Mouse (Mus musculus) heart, embryonic 13.5 days (tissue): ENCODE measurements around the gene Vwa7. TPM values are rescaled to one million over a fixed set of nuclear protein-coding genes. Genes with fewer than 3 reads are reported as not detected.
"Not testable (repeated sequence)": the region's sequence is repeated elsewhere in the genome, so short reads cannot be mapped to it uniquely, and the experiment has no call there.

Source experiments
- ATAC-seq: fragments of 200-750 bp; cut with Nextera tagmentation; 2 replicates; pipeline ENCODE4 v1.8.0; 2017; ENCODE audit warnings: moderate TSS enrichment; ENCODE audit not compliant: insufficient number of reproducible peaks, low FRiP score, low TSS enrichment; ENCODE audit errors: extremely low read depth
- H3K27ac ChIP-seq: fragments of 300-500 bp; sonication (generic); replicated peaks from 2 replicates; pipeline ENCODE4 v1.5.1; 2015; ENCODE audit warnings: moderate library complexity, mild to moderate bottlenecking, inconsistent platforms
- H3K27me3 ChIP-seq: fragments of 300-500 bp; sonication (generic); replicated peaks from 2 replicates; pipeline ENCODE4 v1.6.1; 2015; ENCODE audit warnings: mild to moderate bottlenecking, inconsistent platforms
- H3K36me3 ChIP-seq: fragments of 300-500 bp; sonication (generic); 2 replicates; pipeline ENCODE4 v1.6.1; 2015; ENCODE audit warnings: mild to moderate bottlenecking, inconsistent platforms
- H3K4me1 ChIP-seq: fragments of 300-500 bp; sonication (generic); 2 replicates; pipeline ENCODE4 v1.6.1; 2015; ENCODE audit warnings: inconsistent platforms
- H3K4me2 ChIP-seq: fragments of 300-500 bp; sonication (generic); 2 replicates; pipeline ENCODE4 v1.6.1; 2015; ENCODE audit warnings: inconsistent platforms, mild to moderate bottlenecking, moderate library complexity
- H3K4me3 ChIP-seq: fragments of 300-500 bp; sonication (generic); 2 replicates; pipeline ENCODE4 v1.5.1; 2015; ENCODE audit warnings: moderate library complexity, mild to moderate bottlenecking, inconsistent platforms
- H3K9ac ChIP-seq: fragments of 300-500 bp; sonication (generic); 2 replicates; pipeline ENCODE4 v1.6.1; 2015; ENCODE audit warnings: inconsistent platforms, mild to moderate bottlenecking, moderate library complexity
- H3K9me3 ChIP-seq: fragments of 300-500 bp; sonication (generic); 2 replicates; pipeline ENCODE4 v1.6.1; 2016; ENCODE audit warnings: inconsistent platforms
- WGBS: fragments of 180-500 bp; shearing (Covaris S2); methylation state at CpG from one replicate; pipeline ENCODE4 v1.1.7; 2015; ENCODE audit warnings: mixed read lengths; 5-methylcytosine and 5-hydroxymethylcytosine counted together
- polyA plus RNA-seq: library from polyadenylated mRNA; unstranded; fragments of >200 nt; fragmentation: Nextera tagmentation; extraction: Ambion mirVana; gene quantifications from 2 replicates; pipeline ENCODE4 v1.2.1, GENCODE M21; 2015

The Vwa7 gene
- 0.45 and 0.52 TPM in 2 replicates for polyA plus RNA-seq

GRCm38 (mm10) chr17:35016376-35016775 is at the start of gene Vwa7:
Gene Vwa7, plus strand, starts transcription at chr17:35016579.
- Histone ChIP-seq H3K4me1 (peaks cover 24% of the 10 kb centered on the region), H3K9ac (peak within 1 kb of the TSS; percentile 64), H3K4me2 (no peak within 1 kb of the TSS), H3K27me3 (peaks cover 4% of the 10 kb centered on the region; the same call in 1 of the 2 replicates), H3K27ac (peak within 1 kb of the TSS; percentile 41; the same call in 1 of the 2 replicates), H3K9me3 (no peaks in the 10 kb centered on the region), H3K4me3 (no peak within 1 kb of the TSS), H3K36me3 (peaks cover 50% of the 10 kb centered on the region)
- ATAC-seq = no peak
- 42% methylated on average over 12 of the region's 12 CpGs for WGBS

DNA sequence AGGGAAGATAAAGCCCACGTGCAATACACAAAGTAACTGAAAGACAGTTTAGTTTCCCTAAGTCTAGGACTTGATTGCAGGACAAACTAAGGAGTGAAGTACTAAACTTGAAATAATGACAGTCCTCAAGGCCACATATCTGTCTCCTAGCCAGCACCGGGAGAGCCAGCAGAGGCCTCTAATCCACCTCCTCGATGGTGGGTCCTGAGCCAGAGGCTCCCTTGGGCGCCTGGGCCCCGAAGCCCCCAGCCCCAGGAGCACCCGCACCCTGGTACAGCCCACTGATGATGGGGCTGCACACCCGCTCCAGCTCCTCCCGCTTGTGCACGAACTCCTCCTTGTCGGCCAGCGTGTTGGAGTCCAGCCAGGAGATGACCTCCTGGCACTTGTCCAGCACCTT is 46.6 kb upstream of the Vwa7 start, which contains the start of gene Gm20481:
Gene Gm20481, plus strand, starts transcription at position 91 of the 400 bp plus-strand sequence.
- H3K27me3 ChIP-seq = peaks cover 41% of the 10 kb centered on the region
- H3K4me3 ChIP-seq, H3K36me3 ChIP-seq, H3K9ac ChIP-seq, ATAC-seq, H3K27ac ChIP-seq, H3K9me3 ChIP-seq, H3K4me2 ChIP-seq: not testable (repeated sequence)
- 55% methylated on average over 7 of the region's 11 CpGs for WGBS
- peaks cover 19% of the 10 kb centered on the region for H3K4me1 ChIP-seq

DNA sequence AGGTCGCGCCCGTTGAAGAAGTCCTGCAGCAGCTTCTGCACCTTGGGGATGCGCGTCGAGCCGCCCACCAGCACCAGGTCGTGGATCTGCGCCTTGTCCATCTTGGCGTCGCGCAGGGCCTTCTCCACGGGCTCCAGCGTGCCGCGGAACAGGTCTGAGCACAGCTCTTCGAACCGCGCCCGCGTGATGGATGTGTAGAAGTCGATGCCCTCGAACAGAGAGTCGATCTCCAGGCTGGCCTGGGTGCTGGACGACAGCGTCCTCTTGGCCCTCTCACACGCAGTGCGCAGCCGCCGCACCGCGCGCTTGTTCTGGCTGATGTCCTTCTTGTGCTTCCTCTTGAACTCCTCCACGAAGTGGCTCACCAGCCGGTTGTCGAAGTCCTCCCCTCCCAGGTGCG is 45.5 kb upstream of the Vwa7 start:
- ATAC-seq, H3K4me3 ChIP-seq, H3K27ac ChIP-seq, H3K4me2 ChIP-seq, H3K9ac ChIP-seq, H3K9me3 ChIP-seq, H3K36me3 ChIP-seq: not testable (repeated sequence)
- Histone ChIP-seq H3K27me3 (peaks cover 35% of the 10 kb centered on the region), H3K4me1 (peaks cover 14% of the 10 kb centered on the region)
- whole genome bisulfite sequencing = 37% methylated on average over 26 of the region's 37 CpGs

DNA sequence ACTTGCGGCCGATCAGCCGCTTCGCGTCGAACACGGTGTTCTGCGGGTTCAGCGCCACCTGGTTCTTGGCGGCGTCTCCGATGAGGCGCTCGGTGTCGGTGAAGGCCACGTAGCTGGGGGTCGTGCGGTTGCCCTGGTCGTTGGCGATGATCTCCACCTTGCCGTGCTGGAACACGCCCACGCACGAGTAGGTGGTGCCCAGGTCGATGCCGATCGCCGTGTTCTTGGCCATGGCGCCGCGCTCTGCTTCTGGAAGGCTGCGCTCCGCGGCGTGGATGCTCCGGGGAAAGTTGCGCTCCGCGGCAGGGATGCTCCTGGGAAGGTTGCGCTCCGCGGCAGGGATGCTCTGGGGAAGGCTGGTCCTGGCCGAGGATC is 44.7 kb upstream of the Vwa7 start:
- WGBS = 4% methylated on average over 31 of the region's 43 CpGs
- Histone ChIP-seq H3K27me3 (peaks cover 31% of the 10 kb centered on the region), H3K4me1 (peaks cover 14% of the 10 kb centered on the region), H3K4me3 (peak overlapping the region; percentile 57), H3K4me2 (peak overlapping the region; percentile 82)
- ATAC-seq = peak; percentile 33
- not testable (repeated sequence) for H3K36me3 ChIP-seq, H3K27ac ChIP-seq, H3K9me3 ChIP-seq, H3K9ac ChIP-seq

DNA sequence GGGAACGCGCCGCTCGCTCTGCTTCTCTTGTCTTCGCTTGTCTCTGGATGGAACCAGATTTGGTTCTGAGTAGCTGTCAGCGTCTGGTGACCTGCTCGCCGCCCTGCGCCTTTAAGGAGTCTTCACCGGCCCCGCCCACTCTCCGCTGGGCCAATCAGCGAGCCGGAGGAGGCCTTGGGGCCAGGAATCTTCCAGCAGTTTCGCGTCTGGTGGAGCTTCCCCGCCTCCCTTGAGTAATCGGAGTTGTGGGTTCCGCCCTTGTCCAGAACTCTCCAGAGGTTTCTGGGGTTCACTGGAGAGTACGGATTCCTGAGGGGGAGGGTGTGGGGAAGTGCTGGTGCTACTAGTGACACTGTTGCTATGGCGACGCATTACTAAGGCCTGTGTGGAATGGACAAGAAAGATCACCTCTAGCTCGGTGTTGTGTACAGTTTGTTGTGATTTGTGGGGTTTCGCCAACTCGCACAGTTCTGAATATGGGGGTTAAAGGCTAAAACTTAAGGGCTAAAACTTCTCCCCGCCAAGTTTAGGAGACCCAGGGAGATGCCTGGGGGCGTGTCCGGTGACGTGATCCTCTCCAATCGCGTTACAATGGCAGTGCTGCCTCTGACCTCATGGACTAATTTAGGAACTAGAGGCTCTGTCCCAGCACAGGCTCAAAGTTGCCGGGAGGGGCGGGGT is 44.2 kb upstream of the Vwa7 start, which contains the start of the genes Hspa1a and Hspa1l:
Gene Hspa1a, minus strand, starts transcription at position 88 of the 681 bp plus-strand sequence.
Gene Hspa1l, plus strand, starts transcription at position 635 of the 681 bp plus-strand sequence.
- Histone ChIP-seq H3K4me2 (peak within 1 kb of the TSS; percentile 82), H3K27me3 (peaks cover 31% of the 10 kb centered on the region), H3K9ac (peak within 1 kb of the TSS; percentile 77), H3K27ac (peak within 1 kb of the TSS; percentile 78), H3K4me3 (peak within 1 kb of the TSS; percentile 57), H3K4me1 (peaks cover 13% of the 10 kb centered on the region)
- not testable (repeated sequence) for H3K36me3 ChIP-seq, H3K9me3 ChIP-seq
- peak; percentile 89 for ATAC-seq
- 1% methylated on average over 33 of the region's 33 CpGs for WGBS

- Histone ChIP-seq H3K27ac (no peak overlapping the region), H3K4me2 (no peak overlapping the region), H3K27me3 (peaks cover 6% of the 10 kb centered on the region; the same call in 1 of the 2 replicates), H3K9ac (no peak overlapping the region), H3K4me3 (no peak overlapping the region), H3K36me3 (0 out of 2 replicates have a peak, but pooled peaks cover 5% of the 10 kb centered on the region), H3K4me1 (peaks cover 17% of the 10 kb centered on the region), H3K9me3 (no peaks in the 10 kb centered on the region)
- no peak for ATAC-seq
- 77% methylated on average over 3 of the region's 3 CpGs for WGBS
These were observed 40.5 kb upstream of the Vwa7 start for GRCm38 (mm10) chr17:34975581-34976492.

GRCm38 (mm10) chr17:34977000-34977399 is 39.4 kb upstream of the Vwa7 start:
- ATAC-seq = no peak
- no peak overlapping the region for H3K27ac ChIP-seq
- no peak overlapping the region for H3K9ac ChIP-seq
- no peak overlapping the region for H3K4me3 ChIP-seq
- H3K27me3 ChIP-seq = peaks cover 6% of the 10 kb centered on the region; the same call in 1 of the 2 replicates
- H3K4me1 ChIP-seq = peaks cover 21% of the 10 kb centered on the region
- whole genome bisulfite sequencing = 91% methylated on average over 20 of the region's 20 CpGs
- H3K9me3 ChIP-seq = no peaks in the 10 kb centered on the region
- H3K36me3 ChIP-seq = 0 out of 2 replicates have a peak, but pooled peaks cover 5% of the 10 kb centered on the region
- H3K4me2 ChIP-seq = no peak overlapping the region

DNA sequence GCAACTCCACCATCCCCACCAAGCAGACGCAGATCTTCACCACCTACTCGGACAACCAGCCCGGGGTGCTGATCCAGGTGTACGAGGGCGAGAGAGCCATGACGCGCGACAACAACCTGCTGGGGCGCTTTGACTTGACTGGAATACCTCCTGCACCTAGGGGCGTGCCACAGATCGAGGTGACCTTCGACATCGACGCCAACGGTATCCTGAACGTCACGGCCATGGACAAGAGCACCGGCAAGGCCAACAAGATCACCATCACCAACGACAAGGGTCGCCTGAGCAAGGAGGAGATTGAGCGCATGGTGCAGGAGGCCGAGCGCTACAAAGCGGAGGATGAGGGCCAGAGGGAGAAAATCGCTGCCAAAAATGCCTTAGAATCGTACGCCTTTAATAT is 38.1 kb upstream of the Vwa7 start:
- Histone ChIP-seq H3K4me2 (no peak overlapping the region), H3K27ac (no peak overlapping the region), H3K9ac (no peak overlapping the region), H3K36me3 (peaks cover 5% of the 10 kb centered on the region; the same call in 1 of the 2 replicates), H3K4me1 (peaks cover 23% of the 10 kb centered on the region), H3K4me3 (no peak overlapping the region), H3K27me3 (peaks cover 6% of the 10 kb centered on the region; the same call in 1 of the 2 replicates), H3K9me3 (no peaks in the 10 kb centered on the region)
- ATAC-seq = no peak
- 82% methylated on average over 27 of the region's 27 CpGs for WGBS

- 81% methylated on average over 4 of the region's 4 CpGs for WGBS
- peaks cover 23% of the 10 kb centered on the region for H3K4me1 ChIP-seq
- peaks cover 12% of the 10 kb centered on the region; the same call in 1 of the 2 replicates for H3K36me3 ChIP-seq
- H3K9ac ChIP-seq = no peak overlapping the region
- H3K27me3 ChIP-seq = no peaks in the 10 kb centered on the region
- H3K27ac ChIP-seq = no peak overlapping the region
- no peaks in the 10 kb centered on the region for H3K9me3 ChIP-seq
- no peak overlapping the region for H3K4me3 ChIP-seq
- no peak for ATAC-seq
- no peak overlapping the region for H3K4me2 ChIP-seq
These were observed 36.7 kb upstream of the Vwa7 start for GRCm38 (mm10) chr17:34979631-34980030.

DNA sequence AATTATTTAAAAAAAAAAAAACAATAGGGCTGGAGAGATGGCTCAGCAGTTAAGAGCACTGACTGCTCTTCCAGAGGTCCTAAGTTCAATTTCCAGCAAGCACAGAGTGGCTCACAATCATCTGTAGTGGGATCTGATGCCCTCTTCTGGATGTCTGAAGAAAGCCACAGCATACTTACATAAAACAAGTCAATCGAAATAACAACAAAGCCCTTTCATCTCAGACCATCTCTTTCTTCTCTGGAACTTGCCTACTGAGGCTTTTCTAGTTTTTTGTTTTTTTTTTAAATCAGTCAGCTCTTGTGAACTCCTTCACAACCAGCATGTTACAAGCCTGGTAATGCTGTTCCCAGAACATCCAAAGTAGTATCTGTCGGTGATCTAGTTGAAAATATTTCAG is 35.7 kb upstream of the Vwa7 start:
- Histone ChIP-seq H3K27ac (peak overlapping the region; percentile 98), H3K36me3 (peaks cover 23% of the 10 kb centered on the region), H3K9me3 (no peaks in the 10 kb centered on the region), H3K4me2 (peak overlapping the region; percentile 96), H3K4me1 (peaks cover 23% of the 10 kb centered on the region), H3K4me3 (peak overlapping the region; percentile 90), H3K9ac (peak overlapping the region; percentile 95), H3K27me3 (no peaks in the 10 kb centered on the region)
- no peak for ATAC-seq
- 12% methylated on average over 2 of the region's 2 CpGs for WGBS

DNA sequence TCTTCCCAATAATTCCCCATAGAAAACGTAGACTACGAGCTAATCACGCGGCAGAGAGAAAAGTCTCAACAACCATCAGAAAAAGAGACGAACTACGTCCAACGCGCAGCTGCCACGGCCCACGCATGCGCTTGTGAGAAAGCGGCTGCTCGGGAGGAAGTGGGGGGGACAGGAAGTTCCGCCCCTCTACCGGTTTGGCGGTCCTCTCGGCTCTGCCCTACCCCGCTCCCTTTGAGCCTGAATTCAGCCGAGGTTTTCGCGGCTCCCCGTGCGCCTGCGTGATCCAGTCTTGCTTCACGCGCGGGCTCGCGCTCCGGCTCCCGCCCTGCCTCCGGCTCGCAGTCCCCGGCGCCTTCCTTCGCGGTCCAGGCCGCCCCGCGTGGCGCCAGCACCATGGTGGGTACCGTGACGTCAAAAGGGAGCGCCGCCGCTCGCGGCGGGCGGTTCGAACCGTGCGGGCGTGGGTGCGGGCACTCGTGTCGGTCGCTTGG is 34.6 kb upstream of the Vwa7 start, which contains the start of gene Lsm2:
Gene Lsm2, plus strand, starts transcription at position 173 of the 491 bp plus-strand sequence.
- under 1% methylated on average over 48 of the region's 58 CpGs for WGBS

More for the DNA sequence above, 34.6 kb upstream of the Vwa7 start, which contains the start of gene Lsm2:
- ATAC-seq = peak; percentile 89
- H3K27ac ChIP-seq = peak within 1 kb of the TSS; percentile 98
- no peaks in the 10 kb centered on the region for H3K27me3 ChIP-seq
- H3K4me2 ChIP-seq = peak within 1 kb of the TSS; percentile 96
- H3K9me3 ChIP-seq = no peaks in the 10 kb centered on the region
- peak within 1 kb of the TSS; percentile 90 for H3K4me3 ChIP-seq
- H3K9ac ChIP-seq = peak within 1 kb of the TSS; percentile 95
- H3K36me3 ChIP-seq = peaks cover 33% of the 10 kb centered on the region
- H3K4me1 ChIP-seq = peaks cover 23% of the 10 kb centered on the region
